Mouse (Mus musculus) neural tube, embryonic 10.5 days (tissue): ENCODE measurements around the gene Dusp15.

ENCODE experiments used
- DNase-seq: peaks from one replicate; pipeline ENCODE4 v3.0.0-alpha.2; 2017; ENCODE audit warnings: low spot score; ENCODE audit errors: extremely low spot score

Gene Dusp15

DNA sequence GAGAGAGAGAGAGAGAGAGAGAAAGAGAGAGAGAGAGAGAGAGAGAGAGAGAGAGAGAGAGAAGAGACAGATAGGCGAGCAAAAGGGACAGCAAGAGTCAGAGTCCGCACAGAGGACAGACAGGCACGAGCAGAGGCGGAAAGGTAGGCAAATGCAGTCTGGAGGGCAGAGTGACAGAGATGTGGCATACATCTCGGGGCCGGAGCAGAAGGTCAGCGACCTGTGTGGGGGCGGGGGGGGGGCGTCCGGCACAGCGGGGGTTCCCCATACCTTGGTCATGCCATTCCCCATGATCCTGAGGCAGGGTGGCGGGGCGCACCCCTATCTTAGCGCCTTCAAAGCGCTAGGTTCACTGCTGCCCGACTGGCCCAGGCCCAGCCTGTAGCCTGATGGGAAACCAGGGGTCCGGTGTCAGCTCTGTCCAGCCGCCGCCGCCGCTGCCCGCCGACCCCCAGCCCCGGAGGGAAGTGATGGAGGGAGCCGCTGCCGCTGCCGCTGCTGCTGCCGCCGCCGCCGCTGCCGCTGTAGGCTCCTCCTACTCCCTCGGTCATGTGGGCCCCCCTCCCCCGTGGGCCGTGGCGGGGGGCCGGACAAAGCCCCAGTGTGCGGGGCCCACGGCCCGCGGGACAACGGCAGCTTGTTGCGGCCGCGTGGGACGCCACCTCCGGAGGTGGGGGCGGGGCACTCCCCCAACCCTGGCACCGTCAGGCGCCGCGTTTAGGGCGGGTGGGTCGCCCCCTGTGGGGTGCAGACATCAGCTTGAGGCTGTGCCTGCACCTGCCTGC lies at the start of gene Dusp15:
Gene Dusp15 (minus strand): TSS at position 634 of the 785 bp plus-strand sequence.
- peak; percentile 73 for DNase-seq

GRCm38 (mm10) chr2:152997046-152997445 lies 45.5 kb upstream of the Dusp15 start:
- DNase-seq, result no peak

GRCm38 (mm10) chr2:152991529-152991928 lies 40.0 kb upstream of the Dusp15 start:
- no peak for DNase-seq

DNA sequence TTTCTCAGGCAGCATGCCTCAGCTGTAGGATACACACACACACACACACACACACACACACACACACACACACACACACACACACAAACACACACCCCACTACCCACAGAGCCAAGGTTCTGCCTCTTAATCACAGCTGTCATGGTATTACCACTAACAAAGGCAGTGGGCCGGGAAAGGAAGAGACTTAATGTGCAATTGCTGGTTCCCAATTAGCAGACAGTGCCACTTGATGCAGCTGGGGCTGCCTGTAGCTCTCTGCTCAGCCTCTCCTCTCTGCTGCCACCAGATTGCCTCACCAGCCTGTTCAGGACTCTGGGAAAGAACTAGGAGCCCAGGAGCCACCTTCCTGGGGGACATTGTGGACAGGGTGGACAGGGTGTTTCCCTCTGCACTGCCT lies 34.1 kb upstream of the Dusp15 start:
- DNase-seq, result no peak

- no peak for DNase-seq
These were observed 25.5 kb upstream of the Dusp15 start for GRCm38 (mm10) chr2:152976991-152977390.

- DNase-seq, result no peak
These were observed 14.1 kb upstream of the Dusp15 start for GRCm38 (mm10) chr2:152965555-152965954.

GRCm38 (mm10) chr2:152962091-152962793 lies 10.7 kb upstream of the Dusp15 start, which contains the start of gene Ttll9:
Gene Ttll9 (plus strand): TSS chr2:152962485.
- DNase-seq, result peak; percentile 83

GRCm38 (mm10) chr2:152958116-152958515 lies 6.6 kb upstream of the Dusp15 start:
- no peak for DNase-seq

- DNase-seq, result no peak
These were observed 587 bp upstream of the Dusp15 start for GRCm38 (mm10) chr2:152951850-152952720.

- DNase-seq, result no peak
These were observed 987 bp downstream of the Dusp15 start for GRCm38 (mm10) chr2:152950358-152951064.

DNA sequence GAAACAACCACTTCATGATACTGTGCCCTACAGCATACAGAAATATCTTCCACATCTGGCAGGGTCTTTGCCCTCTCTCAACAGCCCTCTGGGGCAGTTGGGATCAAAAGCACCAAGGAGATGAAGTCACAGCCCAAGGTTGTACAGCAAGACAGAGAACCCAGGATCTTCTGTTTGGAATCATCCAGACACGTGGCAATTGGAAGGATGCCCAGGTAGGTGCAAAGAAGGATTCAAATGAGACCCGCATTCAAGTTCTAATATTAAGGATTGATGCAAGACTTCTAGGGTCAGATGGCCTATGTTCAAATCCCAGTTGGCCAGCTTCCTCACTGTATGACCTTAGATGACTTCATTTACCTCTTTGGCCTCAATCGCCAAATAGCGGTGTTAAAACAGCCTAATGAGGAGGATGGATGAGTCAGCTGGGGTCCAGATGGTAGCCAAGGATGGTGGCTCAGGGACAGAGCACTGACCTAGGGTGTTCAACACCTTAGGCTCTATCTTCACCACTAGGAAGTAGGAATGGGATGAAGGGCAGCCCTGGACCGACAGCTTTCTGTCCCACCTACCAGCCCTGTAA lies 3.0 kb downstream of the Dusp15 start:
- DNase-seq, result no peak

DNA sequence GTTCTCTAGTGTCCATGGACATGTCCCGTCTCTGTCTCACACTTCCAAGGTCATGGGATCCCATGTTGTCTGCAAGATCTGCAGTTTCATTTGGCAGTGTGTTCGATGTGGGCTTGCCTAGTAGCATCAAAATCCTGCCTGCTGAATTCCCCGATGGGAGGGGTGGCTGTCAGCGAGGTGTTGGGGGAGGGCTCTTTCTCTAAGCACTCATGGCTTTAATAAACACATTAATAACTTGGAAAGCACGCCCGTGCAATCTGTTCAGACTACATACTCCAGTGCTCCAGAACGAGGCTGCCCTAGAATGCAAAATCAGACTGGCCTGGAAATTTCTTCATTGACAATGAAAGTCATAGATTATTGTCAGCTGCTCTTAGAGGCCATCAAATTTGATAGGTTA lies 4.4 kb downstream of the Dusp15 start:
- DNase-seq, result no peak

GRCm38 (mm10) chr2:152944013-152944412 lies 7.5 kb downstream of the Dusp15 start:
- no peak for DNase-seq

GRCm38 (mm10) chr2:152943568-152943967 lies 7.9 kb downstream of the Dusp15 start:
- peak; percentile 37 for DNase-seq

GRCm38 (mm10) chr2:152942898-152943515 lies 8.5 kb downstream of the Dusp15 start:
- peak; percentile 57 for DNase-seq

- DNase-seq, result no peak
These were observed 9.7 kb downstream of the Dusp15 start for GRCm38 (mm10) chr2:152941776-152942175.

GRCm38 (mm10) chr2:152941106-152941505 lies 10.4 kb downstream of the Dusp15 start:
- DNase-seq, result no peak

DNA sequence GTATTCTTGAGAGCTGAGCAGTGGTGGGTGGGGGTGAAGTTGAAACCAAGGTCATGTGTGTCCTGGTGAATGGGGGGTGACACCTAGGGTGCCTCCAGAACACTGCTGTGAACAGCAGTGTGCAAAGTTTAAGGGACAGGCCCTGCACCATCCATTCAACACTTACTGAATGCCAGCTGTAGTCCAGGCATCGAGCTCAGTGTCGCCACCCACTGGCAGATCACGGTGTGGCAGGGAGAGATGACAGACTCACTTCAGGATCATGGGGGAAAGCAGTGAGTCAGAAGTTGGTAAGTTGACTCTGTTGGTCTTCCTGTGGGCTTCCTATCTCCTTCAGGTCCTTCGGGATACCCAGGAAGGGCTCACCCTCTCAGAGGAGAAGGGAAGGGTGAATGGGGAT lies 11.7 kb downstream of the Dusp15 start:
- DNase-seq, result peak; percentile 78

DNA sequence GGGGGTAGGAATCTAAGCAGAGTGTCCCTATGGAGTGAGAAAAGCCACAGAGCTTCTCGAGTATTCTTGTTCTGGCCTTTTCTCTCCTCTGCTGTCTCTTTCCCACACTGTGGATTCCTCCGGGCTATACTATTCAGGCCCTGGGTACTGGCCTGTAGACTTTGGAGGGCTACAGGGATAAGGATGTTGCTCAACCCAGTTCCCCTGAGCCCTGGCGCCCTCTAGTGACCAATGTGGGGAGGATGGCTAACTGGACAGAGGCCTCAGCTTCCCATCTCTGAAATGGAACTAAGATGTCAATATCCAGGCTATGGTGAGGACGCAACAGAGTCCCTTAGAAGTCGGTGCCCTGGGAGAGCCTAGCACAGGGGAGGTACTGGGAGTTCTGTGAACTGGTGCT lies 17.9 kb downstream of the Dusp15 start:
- peak; percentile 61 for DNase-seq

- no peak for DNase-seq
These were observed 18.4 kb downstream of the Dusp15 start, which contains the start of gene Foxs1 for GRCm38 (mm10) chr2:152933048-152933447. Gene Foxs1 (minus strand): TSS chr2:152933208.
